Mouse (Mus musculus) embryonic facial prominence, embryonic 14.5 days (tissue): ENCODE data around the gene Ecpas. TPM values are rescaled to one million over a fixed set of nuclear protein-coding genes. Genes with fewer than 3 reads are reported as not detected.
A peak's percentile ranks its signal among the peaks of the same experiment; 100 is the strongest.

ENCODE experiments used
- ATAC-seq: fragments of 200-750 bp; cut with Nextera tagmentation; 2 replicates; pipeline ENCODE4 v1.8.0; 2017; ENCODE audit warnings: low read depth, moderate number of reproducible peaks, moderate TSS enrichment
- DNase-seq: peaks from one replicate; pipeline ENCODE4 v3.0.0-alpha.2; 2015; ENCODE audit warnings: low spot score
- H3K27ac ChIP-seq: fragments of 300-500 bp; sonication (generic); replicated peaks from 2 replicates; pipeline ENCODE4 v1.5.1; 2014; ENCODE audit warnings: low read depth, mild to moderate bottlenecking, low read length, moderate library complexity
- H3K27me3 ChIP-seq: fragments of 300-500 bp; sonication (generic); replicated peaks from 2 replicates; pipeline ENCODE4 v1.6.1; 2014; ENCODE audit warnings: low read length; ENCODE audit not compliant: control insufficient read depth, insufficient read depth
- H3K36me3 ChIP-seq: fragments of 300-500 bp; sonication (generic); 2 replicates; pipeline ENCODE4 v1.6.1; 2014; ENCODE audit warnings: low read length, mixed read lengths; ENCODE audit not compliant: control insufficient read depth, insufficient read depth
- H3K4me1 ChIP-seq: fragments of 300-500 bp; sonication (generic); 2 replicates; pipeline ENCODE4 v1.6.1; 2014; ENCODE audit warnings: antibody characterized with exemption, low read length; ENCODE audit not compliant: control insufficient read depth, insufficient read depth
- H3K4me2 ChIP-seq: fragments of 300-500 bp; sonication (generic); 2 replicates; pipeline ENCODE4 v1.6.1; 2014; ENCODE audit warnings: low read depth, mild to moderate bottlenecking, low read length, moderate library complexity, mixed read lengths
- H3K4me3 ChIP-seq: fragments of 300-500 bp; sonication (generic); 2 replicates; pipeline ENCODE4 v1.5.1; 2014; ENCODE audit warnings: low read depth, mild to moderate bottlenecking, low read length
- H3K9ac ChIP-seq: fragments of 300-500 bp; sonication (generic); 2 replicates; pipeline ENCODE4 v1.6.1; 2014; ENCODE audit warnings: low read depth, mild to moderate bottlenecking, low read length, moderate library complexity, mixed read lengths
- H3K9me3 ChIP-seq: fragments of 300-500 bp; sonication (generic); 2 replicates; pipeline ENCODE4 v1.6.1; 2016; ENCODE audit warnings: low read length; ENCODE audit not compliant: control insufficient read depth
- WGBS: fragments of 180-500 bp; shearing (Covaris S2); extraction: QIAGEN DNeasy Blood & Tissue Kit; methylation state at CpG from one replicate; pipeline ENCODE4 v1.1.7; 2014; 5-methylcytosine and 5-hydroxymethylcytosine counted together
- polyA plus RNA-seq: library from polyadenylated mRNA; unstranded; fragments of >200 nt; fragmentation: Nextera tagmentation; extraction: Ambion mirVana; gene quantifications from 2 replicates; pipeline ENCODE4 v1.2.1, GENCODE M21; 2014

Gene Ecpas
- polyA plus RNA-seq, 1 experiment from 2014 or later: 42.4 TPM

GRCm38 (mm10) chr4:58915081-58915826, 2.7 kb upstream of the Ecpas start:
- ATAC-seq: no peak

GRCm38 (mm10) chr4:58913336-58914026, 932 bp upstream of the Ecpas start:
- WGBS: 47% methylated on average over 3 of the region's 3 CpGs
- ATAC-seq (no peak), DNase-seq (no peak)
- H3K9me3 ChIP-seq: no peaks in the 10 kb centered on the region
- H3K27ac ChIP-seq: no peak overlapping the region
- H3K9ac ChIP-seq: peak overlapping the region; percentile 98; the same call in 1 of the 2 replicates
- H3K4me3 ChIP-seq: peak overlapping the region; percentile 91
- H3K36me3 ChIP-seq: no peaks in the 10 kb centered on the region
- peak overlapping the region; percentile 68 for H3K4me2 ChIP-seq
- H3K4me1 ChIP-seq: peaks cover 11% of the 10 kb centered on the region
- H3K27me3 ChIP-seq: no peaks in the 10 kb centered on the region

More at GRCm38 (mm10) chr4:58915081-58915826, 2.7 kb upstream of the Ecpas start:
- H3K27me3 ChIP-seq: no peaks in the 10 kb centered on the region
- no peaks in the 10 kb centered on the region for H3K36me3 ChIP-seq
- H3K9me3 ChIP-seq: no peaks in the 10 kb centered on the region
- WGBS: 82% methylated on average over 8 of the region's 8 CpGs
- no peak overlapping the region for H3K9ac ChIP-seq
- DNase-seq: no peak
- H3K4me3 ChIP-seq: no peak overlapping the region
- H3K4me2 ChIP-seq: no peak overlapping the region
- H3K4me1 ChIP-seq: peaks cover 5% of the 10 kb centered on the region
- no peak overlapping the region for H3K27ac ChIP-seq

GRCm38 (mm10) chr4:58911831-58912628, 519 bp downstream of the Ecpas start:
- Histone ChIP-seq H3K4me2 (peak overlapping the region; percentile 68), H3K4me3 (peak overlapping the region; percentile 91), H3K27me3 (no peaks in the 10 kb centered on the region), H3K9me3 (no peaks in the 10 kb centered on the region), H3K4me1 (peaks cover 11% of the 10 kb centered on the region), H3K9ac (peak overlapping the region; percentile 98), H3K27ac (peak overlapping the region; percentile 97), H3K36me3 (no peaks in the 10 kb centered on the region)
- 0% methylated on average over 34 of the region's 126 CpGs for WGBS
- DNase-seq (peak; percentile 68), ATAC-seq (peak; percentile 74)

- DNase-seq: peak; percentile 66
- H3K4me1 ChIP-seq: peaks cover 11% of the 10 kb centered on the region
Measured at GRCm38 (mm10) chr4:58911069-58911830, 1.3 kb downstream of the Ecpas start.

GRCm38 (mm10) chr4:58910175-58911068, 2.1 kb downstream of the Ecpas start:
- no peak for DNase-seq
- WGBS: 33% methylated on average over 16 of the region's 16 CpGs
- H3K27ac ChIP-seq: no peak overlapping the region

More at GRCm38 (mm10) chr4:58911069-58911830, 1.3 kb downstream of the Ecpas start:
- Histone ChIP-seq H3K9me3 (no peaks in the 10 kb centered on the region), H3K36me3 (no peaks in the 10 kb centered on the region), H3K9ac (peak overlapping the region; percentile 98), H3K4me2 (peak overlapping the region; percentile 68), H3K4me3 (peak overlapping the region; percentile 91), H3K27me3 (no peaks in the 10 kb centered on the region), H3K27ac (peak overlapping the region; percentile 97)
- WGBS: under 1% methylated on average over 38 of the region's 56 CpGs
- ATAC-seq: peak; percentile 61

GRCm38 (mm10) chr4:58907453-58907852, 5.1 kb downstream of the Ecpas start:
- no peak overlapping the region for H3K4me2 ChIP-seq
- H3K9ac ChIP-seq: no peak overlapping the region
- H3K4me1 ChIP-seq: peaks cover 15% of the 10 kb centered on the region
- H3K27me3 ChIP-seq: no peaks in the 10 kb centered on the region
- no peak overlapping the region for H3K4me3 ChIP-seq
- no peaks in the 10 kb centered on the region for H3K9me3 ChIP-seq
- DNase-seq: no peak
- 95% methylated on average over 1 of the region's 1 CpGs for WGBS
- no peak for ATAC-seq
- no peak overlapping the region for H3K27ac ChIP-seq
- H3K36me3 ChIP-seq: no peaks in the 10 kb centered on the region

More at GRCm38 (mm10) chr4:58910175-58911068, 2.1 kb downstream of the Ecpas start:
- Histone ChIP-seq H3K27me3 (no peaks in the 10 kb centered on the region), H3K4me2 (peak overlapping the region; percentile 68), H3K9me3 (no peaks in the 10 kb centered on the region), H3K36me3 (no peaks in the 10 kb centered on the region), H3K4me3 (peak overlapping the region; percentile 91), H3K4me1 (peaks cover 11% of the 10 kb centered on the region), H3K9ac (peak overlapping the region; percentile 98)
- ATAC-seq: no peak

- no peak overlapping the region for H3K9ac ChIP-seq
- no peaks in the 10 kb centered on the region for H3K36me3 ChIP-seq
- no peak for ATAC-seq
- no peaks in the 10 kb centered on the region for H3K9me3 ChIP-seq
- no peak for DNase-seq
- H3K27me3 ChIP-seq: no peaks in the 10 kb centered on the region
- H3K4me2 ChIP-seq: no peak overlapping the region
- peaks cover 5% of the 10 kb centered on the region; the same call in 1 of the 2 replicates for H3K4me1 ChIP-seq
- H3K27ac ChIP-seq: no peak overlapping the region
- no peak overlapping the region for H3K4me3 ChIP-seq
Measured at GRCm38 (mm10) chr4:58898318-58898717, 14.2 kb downstream of the Ecpas start.
